Mouse (Mus musculus) liver, embryonic 12.5 days (tissue): ENCODE measurements around the gene Osbpl10. TPM values are rescaled to one million over a fixed set of nuclear protein-coding genes. Genes with fewer than 3 reads are reported as not detected.

Experiments
- ATAC-seq: fragments of 200-750 bp; cut with Nextera tagmentation; 2 replicates; pipeline ENCODE4 v1.8.0; 2017; ENCODE audit warnings: moderate number of reproducible peaks, mild to moderate bottlenecking, moderate library complexity
- H3K27ac ChIP-seq: fragments of 300-500 bp; sonication (generic); 2 replicates; pipeline ENCODE4 v1.5.1; 2016; ENCODE audit warnings: mild to moderate bottlenecking
- H3K27me3 ChIP-seq: fragments of 300-500 bp; sonication (generic); replicated peaks from 2 replicates; pipeline ENCODE4 v1.6.1; 2016; ENCODE audit warnings: mild to moderate bottlenecking, moderate library complexity
- H3K36me3 ChIP-seq: fragments of 300-500 bp; sonication (generic); 2 replicates; pipeline ENCODE4 v1.6.1; 2016; ENCODE audit warnings: mild to moderate bottlenecking, moderate library complexity
- H3K4me1 ChIP-seq: fragments of 300-500 bp; sonication (generic); 2 replicates; pipeline ENCODE4 v1.6.1; 2016
- H3K4me2 ChIP-seq: fragments of 300-500 bp; sonication (generic); 2 replicates; pipeline ENCODE4 v1.6.1; 2016; ENCODE audit warnings: mild to moderate bottlenecking, moderate library complexity
- H3K4me3 ChIP-seq: fragments of 300-500 bp; sonication (generic); 2 replicates; pipeline ENCODE4 v1.5.1; 2016; ENCODE audit warnings: mild to moderate bottlenecking, moderate library complexity
- H3K9ac ChIP-seq: fragments of 300-500 bp; sonication (generic); 2 replicates; pipeline ENCODE4 v1.6.1; 2016; ENCODE audit warnings: mild to moderate bottlenecking, moderate library complexity
- H3K9me3 ChIP-seq: fragments of 300-500 bp; sonication (generic); replicated peaks from 2 replicates; pipeline ENCODE4 v1.6.1; 2016; ENCODE audit warnings: mild to moderate bottlenecking, moderate library complexity
- WGBS: fragments of 180-500 bp; shearing (Covaris S2); methylation state at CpG from one replicate; pipeline ENCODE4 v1.1.7; 2016; ENCODE audit not compliant: insufficient replicate concordance; 5-methylcytosine and 5-hydroxymethylcytosine counted together
- polyA plus RNA-seq: library from polyadenylated mRNA; unstranded; fragments of >200 nt; fragmentation: Nextera tagmentation; extraction: Ambion mirVana; gene quantifications from 2 replicates; pipeline ENCODE4 v1.2.1, GENCODE M21; 2016

Osbpl10 gene
- 0.55 and 0.63 TPM in 2 replicates for polyA plus RNA-seq

DNA sequence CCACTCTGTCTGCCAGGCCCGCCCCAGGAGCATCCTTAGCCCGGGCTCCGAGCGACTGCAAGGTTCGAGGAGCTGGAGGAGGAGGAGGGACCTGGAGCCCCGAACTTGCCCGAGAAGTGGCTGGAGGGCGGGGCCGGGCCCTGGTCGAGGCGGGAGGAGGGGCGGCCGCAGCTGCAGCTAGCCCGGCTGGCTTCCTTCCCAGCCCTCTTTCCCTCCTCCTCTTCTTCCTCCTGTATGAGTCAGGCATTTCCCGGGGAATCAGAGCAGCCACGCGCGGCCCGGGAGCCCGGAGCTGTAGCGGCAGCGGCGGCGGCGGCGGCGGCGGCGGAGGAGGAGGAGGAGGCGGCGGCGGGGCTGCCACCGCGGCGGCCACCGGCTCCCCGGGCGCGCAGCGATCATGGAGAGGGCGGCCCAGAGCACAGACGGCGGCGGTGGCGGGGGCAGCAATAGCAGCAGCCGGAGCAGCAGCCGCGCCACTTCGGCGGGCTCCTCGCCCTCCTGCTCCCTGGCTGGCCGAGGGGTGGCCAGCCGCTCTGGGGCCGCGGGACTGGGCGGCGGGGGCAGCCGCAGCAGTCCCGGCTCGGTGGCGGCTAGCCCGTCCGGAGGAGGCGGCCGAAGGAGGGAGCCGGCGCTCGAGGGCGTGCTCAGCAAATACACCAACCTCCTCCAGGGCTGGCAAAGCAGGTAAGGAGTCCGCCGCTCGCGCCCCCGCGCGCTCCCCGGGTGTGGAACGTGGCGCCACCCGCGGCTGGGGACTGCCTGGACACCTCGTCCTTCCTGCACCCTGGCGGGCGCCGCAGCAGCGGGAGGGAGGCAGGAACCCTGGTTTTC is at the start of gene Osbpl10:
TSS of gene Osbpl10 (plus strand) at position 289 of the 831 bp plus-strand sequence.
- peak within 1 kb of the TSS; percentile 57 for H3K4me3 ChIP-seq
- peak within 1 kb of the TSS; percentile 75 for H3K4me2 ChIP-seq
- no peaks in the 10 kb centered on the region for H3K9me3 ChIP-seq
- H3K9ac ChIP-seq: peak within 1 kb of the TSS; percentile 37
- peaks cover 52% of the 10 kb centered on the region for H3K27me3 ChIP-seq
- H3K4me1 ChIP-seq: peaks cover 10% of the 10 kb centered on the region
- WGBS: 1% methylated on average over 42 of the region's 86 CpGs
- no peaks in the 10 kb centered on the region for H3K36me3 ChIP-seq
- no peak within 1 kb of the TSS for H3K27ac ChIP-seq
- peak; percentile 35; the same call in 1 of the 2 replicates for ATAC-seq

DNA sequence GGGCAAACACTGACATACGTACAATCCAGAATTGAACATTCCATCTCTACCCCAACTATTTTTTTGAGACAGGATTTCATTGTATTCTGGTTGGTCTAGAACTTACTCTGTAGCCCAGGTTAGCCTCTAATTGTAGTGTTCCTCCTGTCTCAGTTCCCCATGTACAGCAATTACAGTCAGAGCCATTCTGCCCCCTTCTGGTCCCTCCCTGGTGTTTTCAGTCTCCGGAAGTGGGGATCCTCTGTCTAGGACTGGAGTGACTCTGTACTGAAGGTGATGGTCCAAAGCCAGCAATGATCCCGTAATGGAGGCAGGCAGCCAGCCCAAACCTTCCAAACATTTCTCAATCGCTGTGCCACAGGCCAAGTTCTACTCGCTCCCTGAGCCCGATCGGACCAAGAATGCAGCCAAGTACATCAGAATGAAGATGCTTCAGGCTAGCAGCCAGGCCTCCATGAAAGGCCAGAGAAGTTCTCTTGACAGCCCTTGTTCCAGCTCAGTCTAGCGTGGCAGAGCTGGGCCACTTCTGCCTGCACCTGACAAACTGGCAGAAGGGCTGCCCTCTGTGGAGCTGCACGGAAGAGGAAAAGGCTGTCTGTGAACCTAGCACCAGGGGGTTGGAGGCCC is 47.8 kb upstream of the Osbpl10 start:
- Histone ChIP-seq H3K4me2 (no peak overlapping the region), H3K4me3 (no peak overlapping the region), H3K4me1 (peaks cover 49% of the 10 kb centered on the region), H3K9me3 (no peaks in the 10 kb centered on the region), H3K9ac (no peak overlapping the region), H3K27ac (no peak overlapping the region), H3K27me3 (no peaks in the 10 kb centered on the region), H3K36me3 (no peaks in the 10 kb centered on the region)
- 83% methylated on average over 9 of the region's 9 CpGs for WGBS
- no peak for ATAC-seq

DNA sequence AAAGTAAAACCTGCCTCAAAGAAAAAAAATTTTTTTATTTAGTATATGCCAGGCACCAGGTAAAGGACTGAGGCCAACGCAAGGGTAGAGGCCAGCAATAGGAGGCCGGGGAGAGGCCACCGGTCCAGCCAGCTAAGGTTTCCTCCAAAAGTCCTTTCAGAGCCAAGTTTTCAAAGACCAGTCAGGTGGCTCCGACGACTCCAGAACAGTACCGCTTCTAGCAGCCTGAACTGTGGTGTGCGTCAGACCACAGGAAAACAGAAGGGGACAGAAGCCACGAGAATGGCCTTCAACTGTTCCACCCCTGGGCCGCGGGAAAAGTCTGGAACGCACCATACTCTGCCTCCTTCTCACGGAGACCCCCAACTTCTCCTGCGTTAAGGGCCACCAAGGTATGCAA is 45.8 kb upstream of the Osbpl10 start:
- Histone ChIP-seq H3K27ac (no peak overlapping the region), H3K9ac (peak overlapping the region; percentile 76), H3K36me3 (no peaks in the 10 kb centered on the region), H3K4me1 (peaks cover 32% of the 10 kb centered on the region), H3K4me3 (peak overlapping the region; percentile 77), H3K27me3 (no peaks in the 10 kb centered on the region), H3K9me3 (no peaks in the 10 kb centered on the region), H3K4me2 (peak overlapping the region; percentile 97)
- ATAC-seq: no peak
- 13% methylated on average over 13 of the region's 13 CpGs for WGBS

DNA sequence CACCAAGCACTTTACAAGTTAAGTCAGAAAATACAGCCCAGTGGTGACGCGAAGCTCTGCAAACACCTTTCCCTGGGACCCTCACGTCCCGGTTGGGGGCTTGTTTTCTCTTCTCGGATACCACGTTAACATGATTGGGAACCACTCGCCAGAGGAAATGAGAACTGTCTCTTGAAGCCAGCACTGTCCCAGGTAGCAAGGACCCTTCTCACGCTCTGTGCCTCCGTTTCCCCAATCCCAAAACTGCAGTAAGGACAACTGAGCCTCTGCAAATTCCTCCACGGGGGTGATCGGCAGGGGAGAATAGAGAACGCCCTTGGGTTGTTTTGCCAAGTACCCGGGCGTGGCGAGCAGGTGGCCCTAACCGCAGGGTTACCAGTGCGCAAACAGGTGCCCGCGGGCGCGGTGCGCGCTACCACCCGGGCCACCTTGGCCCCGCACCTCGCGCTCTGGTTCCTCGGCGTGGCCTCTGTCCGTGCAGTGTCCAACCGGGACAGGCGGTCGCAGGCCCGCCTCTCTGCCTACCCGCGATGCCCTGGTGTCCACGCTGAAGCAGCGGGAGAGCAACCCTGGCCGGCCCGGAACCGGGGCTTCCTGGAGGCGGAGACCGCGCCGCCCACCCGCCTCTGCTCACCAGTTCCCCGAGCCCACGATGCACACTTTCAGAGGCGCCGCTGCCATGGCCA is 45.2 kb upstream of the Osbpl10 start:
- peak overlapping the region; percentile 77 for H3K4me3 ChIP-seq
- H3K9ac ChIP-seq: peak overlapping the region; percentile 76
- H3K4me2 ChIP-seq: peak overlapping the region; percentile 97
- H3K4me1 ChIP-seq: peaks cover 27% of the 10 kb centered on the region
- under 1% methylated on average over 47 of the region's 50 CpGs for WGBS
- peak overlapping the region; percentile 74 for H3K27ac ChIP-seq
- no peaks in the 10 kb centered on the region for H3K27me3 ChIP-seq
- no peaks in the 10 kb centered on the region for H3K36me3 ChIP-seq
- peak; percentile 20 for ATAC-seq
- H3K9me3 ChIP-seq: no peaks in the 10 kb centered on the region

DNA sequence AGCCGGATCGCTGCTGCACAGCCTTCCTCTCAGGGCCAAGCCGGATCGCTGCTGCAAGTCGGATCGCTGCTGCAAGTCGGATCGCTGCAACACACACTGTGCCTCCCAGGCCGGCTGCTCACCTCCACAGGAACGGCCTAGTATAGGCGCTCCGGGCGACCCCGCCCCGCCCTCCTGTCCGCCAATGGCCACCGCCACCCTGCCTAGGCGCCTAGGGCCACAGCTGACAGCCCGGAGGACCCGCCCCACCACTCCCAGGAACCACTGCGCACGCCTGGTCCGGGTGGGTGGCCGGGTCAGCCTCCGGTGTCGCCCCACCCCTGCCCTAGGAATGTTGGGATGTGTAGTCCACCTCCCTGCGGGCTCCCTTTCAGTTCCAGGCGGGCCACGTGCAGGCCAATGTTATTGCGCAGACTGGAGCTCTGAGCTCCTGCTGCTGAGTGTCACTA is 44.6 kb upstream of the Osbpl10 start, which contains the start of gene Gpd1l:
TSS of gene Gpd1l (minus strand) at position 265 of the 449 bp plus-strand sequence.
- peak; percentile 99 for ATAC-seq
- WGBS: 1% methylated on average over 30 of the region's 30 CpGs

DNA sequence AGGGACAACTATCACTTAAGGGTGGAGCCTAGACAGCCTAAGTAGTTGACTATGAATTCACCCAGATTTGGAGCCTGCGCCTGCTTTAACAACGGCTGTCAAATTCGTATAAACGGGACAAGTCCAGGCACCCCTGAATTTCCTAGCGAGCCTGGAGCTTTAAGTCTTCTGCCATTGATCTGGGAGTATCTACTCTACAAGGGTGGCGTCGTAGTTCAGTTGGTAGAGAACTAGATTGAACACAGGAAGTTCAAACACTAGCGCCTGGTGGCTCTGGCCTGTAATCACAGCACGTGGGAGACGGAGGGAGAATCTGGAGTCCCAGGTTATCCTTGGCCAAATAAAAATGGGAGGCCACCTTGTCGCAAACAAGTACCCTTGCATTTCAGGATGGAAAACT is 44.1 kb upstream of the Osbpl10 start:
- WGBS: 50% methylated on average over 11 of the region's 11 CpGs
- ATAC-seq: no peak; the same call in 1 of the 2 replicates
- no peak overlapping the region for H3K27ac ChIP-seq
- H3K4me1 ChIP-seq: peaks cover 27% of the 10 kb centered on the region
- H3K27me3 ChIP-seq: no peaks in the 10 kb centered on the region
- H3K4me2 ChIP-seq: peak overlapping the region; percentile 97
- H3K9ac ChIP-seq: no peak overlapping the region
- no peaks in the 10 kb centered on the region for H3K36me3 ChIP-seq
- H3K9me3 ChIP-seq: no peaks in the 10 kb centered on the region
- H3K4me3 ChIP-seq: peak overlapping the region; percentile 77

More for the DNA sequence above, 44.6 kb upstream of the Osbpl10 start, which contains the start of gene Gpd1l:
- H3K9me3 ChIP-seq: no peaks in the 10 kb centered on the region
- H3K36me3 ChIP-seq: no peaks in the 10 kb centered on the region
- no peaks in the 10 kb centered on the region for H3K27me3 ChIP-seq
- peak within 1 kb of the TSS; percentile 74 for H3K27ac ChIP-seq
- H3K4me1 ChIP-seq: peaks cover 27% of the 10 kb centered on the region
- peak within 1 kb of the TSS; percentile 77 for H3K4me3 ChIP-seq
- peak within 1 kb of the TSS; percentile 76 for H3K9ac ChIP-seq
- peak within 1 kb of the TSS; percentile 97 for H3K4me2 ChIP-seq

DNA sequence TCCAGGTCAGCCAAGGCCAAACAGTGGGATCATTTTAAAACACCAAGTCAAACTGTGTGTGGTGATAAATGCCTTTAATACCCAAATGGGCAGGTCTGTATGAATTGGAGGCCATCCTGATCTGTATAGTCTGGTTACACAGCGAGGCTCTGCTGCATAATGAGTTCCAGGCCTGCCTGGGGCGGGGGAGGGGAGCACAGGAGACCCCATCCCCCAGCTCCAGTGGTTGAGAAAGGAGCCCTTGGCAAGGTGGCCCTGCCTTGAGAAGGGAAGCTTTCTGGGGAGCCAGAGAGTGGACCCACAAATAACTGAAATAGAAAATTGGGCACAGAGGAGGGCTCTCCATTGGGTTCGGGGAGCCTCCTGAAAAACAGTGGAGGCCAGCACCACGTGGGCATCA is 43.0 kb upstream of the Osbpl10 start:
- Histone ChIP-seq H3K36me3 (no peaks in the 10 kb centered on the region), H3K27ac (no peak overlapping the region), H3K4me1 (peaks cover 27% of the 10 kb centered on the region), H3K4me2 (no peak overlapping the region), H3K9me3 (no peaks in the 10 kb centered on the region), H3K9ac (no peak overlapping the region), H3K4me3 (no peak overlapping the region), H3K27me3 (no peaks in the 10 kb centered on the region)
- ATAC-seq: no peak
- 84% methylated on average over 4 of the region's 4 CpGs for WGBS

DNA sequence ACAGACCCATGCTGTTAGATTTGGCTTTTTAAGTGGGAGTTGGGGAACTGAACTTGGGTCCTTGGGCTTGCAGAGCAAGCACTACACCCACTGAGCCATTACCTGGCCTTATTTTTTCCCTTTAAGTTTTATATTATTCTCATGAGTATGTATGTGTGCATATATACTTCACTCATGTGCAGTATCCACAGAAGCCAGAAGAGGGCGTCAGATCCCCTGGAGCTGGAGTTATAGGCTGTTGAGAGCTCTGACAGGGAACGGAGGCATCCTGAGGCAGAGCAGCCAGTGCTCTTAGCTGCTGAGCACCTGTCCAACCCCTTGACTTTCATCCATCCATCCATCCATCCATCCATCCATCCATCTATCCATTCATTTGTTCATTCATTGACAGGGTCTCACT is 41.7 kb upstream of the Osbpl10 start:
- H3K36me3 ChIP-seq: no peaks in the 10 kb centered on the region
- H3K9me3 ChIP-seq: no peaks in the 10 kb centered on the region
- no peak overlapping the region for H3K4me2 ChIP-seq
- no peak overlapping the region for H3K4me3 ChIP-seq
- H3K27ac ChIP-seq: no peak overlapping the region
- H3K9ac ChIP-seq: no peak overlapping the region
- peaks cover 25% of the 10 kb centered on the region for H3K4me1 ChIP-seq
- ATAC-seq: no peak
- WGBS: 52% methylated on average over 2 of the region's 2 CpGs
- H3K27me3 ChIP-seq: no peaks in the 10 kb centered on the region

DNA sequence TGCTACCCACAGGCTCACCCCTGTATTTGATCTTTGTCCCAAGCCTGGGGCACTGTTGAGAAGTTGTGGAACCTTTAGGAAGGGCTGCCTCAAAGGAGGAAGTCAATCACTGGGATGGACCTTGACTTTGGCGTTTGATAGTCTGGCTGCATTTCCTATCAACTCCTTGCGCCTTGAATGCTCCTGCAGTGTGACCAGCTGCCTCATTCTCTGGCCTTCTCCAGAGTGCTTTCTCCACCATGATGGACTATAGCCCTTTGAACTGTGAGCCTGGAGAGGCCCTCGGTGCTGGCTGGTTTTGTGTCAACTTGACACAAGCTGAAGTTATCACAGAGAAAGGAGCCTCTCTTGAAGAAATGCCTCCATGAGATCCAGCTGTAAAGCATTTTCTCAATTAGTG is 33.7 kb upstream of the Osbpl10 start:
- ATAC-seq: no peak

DNA sequence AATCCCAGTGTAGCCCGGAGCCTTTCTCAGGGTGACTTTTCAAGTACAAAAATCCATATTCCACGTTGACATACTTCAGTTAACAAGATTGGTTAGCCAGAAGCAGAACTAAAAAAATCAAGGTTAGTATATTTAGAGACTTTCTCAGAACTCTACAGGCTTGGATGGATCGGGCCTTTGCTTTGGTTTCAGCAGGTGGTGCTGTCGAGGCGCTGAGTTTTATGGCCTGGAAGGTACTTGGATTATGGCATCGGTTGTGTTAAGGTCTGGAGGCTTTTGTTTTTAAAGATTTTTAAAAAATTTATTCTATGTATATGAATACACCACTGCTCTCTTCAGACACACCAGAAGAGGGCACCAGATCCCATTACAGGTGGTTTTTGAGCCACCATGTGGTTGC is 32.8 kb upstream of the Osbpl10 start:
- H3K27me3 ChIP-seq: no peaks in the 10 kb centered on the region
- 60% methylated on average over 6 of the region's 6 CpGs for WGBS
- peaks cover 5% of the 10 kb centered on the region for H3K4me1 ChIP-seq
- no peak overlapping the region for H3K4me2 ChIP-seq
- no peak overlapping the region for H3K27ac ChIP-seq
- no peak overlapping the region for H3K9ac ChIP-seq
- H3K36me3 ChIP-seq: no peaks in the 10 kb centered on the region
- H3K9me3 ChIP-seq: no peaks in the 10 kb centered on the region
- H3K4me3 ChIP-seq: no peak overlapping the region
- ATAC-seq: no peak

More for the DNA sequence above, 33.7 kb upstream of the Osbpl10 start:
- Histone ChIP-seq H3K4me1 (no peaks in the 10 kb centered on the region), H3K27ac (no peak overlapping the region), H3K9ac (no peak overlapping the region), H3K4me3 (no peak overlapping the region), H3K9me3 (no peaks in the 10 kb centered on the region), H3K4me2 (no peak overlapping the region), H3K36me3 (no peaks in the 10 kb centered on the region), H3K27me3 (no peaks in the 10 kb centered on the region)
- WGBS: 53% methylated on average over 3 of the region's 3 CpGs

DNA sequence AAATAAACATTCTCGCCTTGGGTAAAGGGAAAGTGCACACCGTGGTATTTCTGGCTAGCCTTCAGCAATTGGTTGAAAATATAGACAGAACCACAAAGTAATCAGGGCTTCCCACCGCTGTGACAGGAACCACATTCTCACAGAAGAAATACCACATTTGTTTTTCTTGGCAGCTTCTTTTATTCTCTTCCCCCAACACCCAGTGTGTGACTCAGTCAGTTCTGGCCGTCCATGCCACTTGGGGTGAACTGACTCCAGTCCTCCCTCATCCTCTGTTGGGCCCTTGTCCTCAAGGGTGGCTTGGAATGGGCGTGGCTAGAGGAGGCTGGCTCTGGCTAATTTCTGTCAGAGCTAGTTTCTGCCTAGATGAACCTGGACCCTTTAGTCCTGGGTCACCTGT is 30.0 kb upstream of the Osbpl10 start:
- ATAC-seq: no peak; the same call in 1 of the 2 replicates

More for the DNA sequence above, 30.0 kb upstream of the Osbpl10 start:
- Histone ChIP-seq H3K27ac (no peak overlapping the region), H3K4me2 (no peak overlapping the region), H3K36me3 (no peaks in the 10 kb centered on the region), H3K9ac (no peak overlapping the region), H3K9me3 (no peaks in the 10 kb centered on the region; the same call in 1 of the 2 replicates), H3K4me3 (no peak overlapping the region), H3K4me1 (peaks cover 6% of the 10 kb centered on the region), H3K27me3 (no peaks in the 10 kb centered on the region)
- WGBS: 29% methylated on average over 5 of the region's 5 CpGs
